Mouse (Mus musculus) embryonic facial prominence, embryonic 13.5 days (tissue): ENCODE measurements around the gene Irs3. TPM values are rescaled to one million over a fixed set of nuclear protein-coding genes. Genes with fewer than 3 reads are reported as not detected.

Source experiments
- ATAC-seq: fragments of 200-750 bp; cut with Nextera tagmentation; 2 replicates; pipeline ENCODE4 v1.8.0; 2017; ENCODE audit warnings: low read depth; ENCODE audit not compliant: insufficient number of reproducible peaks, insufficient read depth, low FRiP score, low TSS enrichment
- H3K27ac ChIP-seq: fragments of 300-500 bp; sonication (generic); 2 replicates; pipeline ENCODE4 v1.5.1; 2015; ENCODE audit warnings: moderate library complexity, mild to moderate bottlenecking, inconsistent platforms
- H3K27me3 ChIP-seq: fragments of 300-500 bp; sonication (generic); 2 replicates; pipeline ENCODE4 v1.6.1; 2015; ENCODE audit warnings: mild to moderate bottlenecking, inconsistent platforms
- H3K36me3 ChIP-seq: fragments of 300-500 bp; sonication (generic); 2 replicates; pipeline ENCODE4 v1.6.1; 2015; ENCODE audit warnings: mild to moderate bottlenecking, inconsistent platforms
- H3K4me1 ChIP-seq: fragments of 300-500 bp; sonication (generic); 2 replicates; pipeline ENCODE4 v1.6.1; 2015; ENCODE audit warnings: inconsistent platforms
- H3K4me2 ChIP-seq: fragments of 300-500 bp; sonication (generic); 2 replicates; pipeline ENCODE4 v1.6.1; 2015; ENCODE audit warnings: moderate library complexity, mild to moderate bottlenecking, inconsistent platforms
- H3K4me3 ChIP-seq: fragments of 300-500 bp; sonication (generic); 2 replicates; pipeline ENCODE4 v1.5.1; 2015; ENCODE audit warnings: mild to moderate bottlenecking, inconsistent platforms
- H3K9ac ChIP-seq: fragments of 300-500 bp; sonication (generic); 2 replicates; pipeline ENCODE4 v1.6.1; 2015; ENCODE audit warnings: mild to moderate bottlenecking, inconsistent platforms
- H3K9me3 ChIP-seq: fragments of 300-500 bp; sonication (generic); 2 replicates; pipeline ENCODE4 v1.6.1; 2016; ENCODE audit warnings: inconsistent platforms
- WGBS: fragments of 180-500 bp; shearing (Covaris S2); methylation state at CpG from one replicate; pipeline ENCODE4 v1.1.7; 2015; ENCODE audit warnings: mixed read lengths; 5-methylcytosine and 5-hydroxymethylcytosine counted together
- polyA plus RNA-seq: library from polyadenylated mRNA; unstranded; fragments of >200 nt; fragmentation: Nextera tagmentation; extraction: Ambion mirVana; gene quantifications from 2 replicates; pipeline ENCODE4 v1.2.1, GENCODE M21; 2015

Gene Irs3
- polyA plus RNA-seq, 1 experiment from 2014 or later, result 0.32 TPM

- H3K9me3 ChIP-seq, result no peaks in the 10 kb centered on the region
- peak overlapping the region; percentile 75 for H3K4me3 ChIP-seq
- H3K36me3 ChIP-seq, result peaks cover 25% of the 10 kb centered on the region
- peak overlapping the region; percentile 88 for H3K9ac ChIP-seq
- H3K4me1 ChIP-seq, result peaks cover 33% of the 10 kb centered on the region
- H3K27ac ChIP-seq, result 0 out of 2 replicates have a peak overlapping the region, but pooled peaks have one; percentile 86
- no peak for ATAC-seq
- H3K4me2 ChIP-seq, result peak overlapping the region; percentile 97
- 48% methylated on average over 9 of the region's 9 CpGs for WGBS
- H3K27me3 ChIP-seq, result no peaks in the 10 kb centered on the region
Measured at GRCm38 (mm10) chr5:137599600-137599999, 45.9 kb downstream of the Irs3 start.

- Histone ChIP-seq H3K4me1 (peaks cover 26% of the 10 kb centered on the region), H3K27ac (no peak overlapping the region), H3K4me3 (no peak overlapping the region), H3K9ac (no peak overlapping the region), H3K36me3 (peaks cover 17% of the 10 kb centered on the region), H3K9me3 (no peaks in the 10 kb centered on the region), H3K27me3 (no peaks in the 10 kb centered on the region), H3K4me2 (no peak overlapping the region)
- no peak for ATAC-seq
- 85% methylated on average over 2 of the region's 2 CpGs for WGBS
Measured at GRCm38 (mm10) chr5:137598100-137598826, 47.3 kb downstream of the Irs3 start.

DNA sequence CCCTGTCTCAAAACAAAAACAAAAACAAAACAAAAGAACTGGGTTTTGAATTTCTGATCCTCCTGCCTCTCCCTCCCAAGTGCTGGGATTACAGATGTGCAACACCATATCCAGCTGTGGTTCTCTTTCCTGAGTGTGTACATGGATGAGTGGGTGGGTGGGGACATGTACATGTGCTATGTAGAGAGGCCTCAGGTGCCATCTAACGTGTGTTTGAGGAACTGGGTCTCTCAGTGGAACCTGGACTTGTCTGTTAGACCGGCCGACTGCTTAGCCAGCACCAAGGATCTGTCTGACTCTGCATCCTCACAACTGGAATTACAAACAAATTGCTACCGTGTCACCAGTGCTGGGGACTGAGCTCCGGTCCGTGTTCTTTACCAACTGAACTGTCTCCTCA, 47.9 kb downstream of the Irs3 start:
- Histone ChIP-seq H3K4me3 (no peak overlapping the region), H3K9ac (no peak overlapping the region), H3K4me2 (no peak overlapping the region), H3K27me3 (no peaks in the 10 kb centered on the region), H3K27ac (no peak overlapping the region), H3K36me3 (peaks cover 17% of the 10 kb centered on the region), H3K9me3 (no peaks in the 10 kb centered on the region), H3K4me1 (peaks cover 20% of the 10 kb centered on the region)
- 95% methylated on average over 6 of the region's 6 CpGs for WGBS
- no peak for ATAC-seq

DNA sequence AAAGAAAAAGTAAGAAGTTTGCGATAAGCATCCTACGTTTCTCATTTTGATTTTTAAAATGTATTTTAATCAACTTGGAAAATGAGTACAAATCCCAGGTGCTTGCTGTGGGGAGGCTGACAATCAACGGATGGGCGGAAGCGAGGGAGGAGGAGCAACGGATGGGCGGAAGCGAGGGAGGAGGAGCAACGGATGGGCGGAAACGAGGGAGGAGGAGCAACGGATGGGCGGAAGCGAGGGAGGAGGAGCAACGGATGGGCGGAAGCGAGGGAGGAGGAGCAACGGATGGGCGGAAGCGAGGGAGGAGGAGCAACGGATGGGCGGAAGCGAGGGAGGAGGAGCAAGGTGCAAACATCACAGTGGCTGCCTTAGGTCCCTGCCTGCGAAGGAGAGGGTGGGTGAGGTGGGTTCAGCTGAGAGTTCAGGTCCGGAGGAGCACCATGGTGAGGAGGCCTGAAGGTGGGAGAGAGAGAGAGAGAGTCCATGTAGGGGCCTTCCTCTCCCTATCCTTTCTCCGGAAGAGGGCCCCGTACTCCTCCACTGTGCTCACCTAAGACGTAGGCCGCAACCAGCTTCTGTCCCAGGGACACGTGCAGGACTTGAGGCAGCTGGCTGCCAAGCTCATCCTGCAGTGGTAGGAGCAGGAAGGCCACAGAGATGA, 48.8 kb downstream of the Irs3 start:
- Histone ChIP-seq H3K4me3 (peak overlapping the region; percentile 16; the same call in 1 of the 2 replicates), H3K9ac (no peak overlapping the region), H3K4me2 (peak overlapping the region; percentile 36), H3K27ac (no peak overlapping the region), H3K36me3 (peaks cover 17% of the 10 kb centered on the region), H3K9me3 (no peaks in the 10 kb centered on the region), H3K4me1 (peaks cover 15% of the 10 kb centered on the region), H3K27me3 (no peaks in the 10 kb centered on the region)
- ATAC-seq, result no peak
- WGBS, result 35% methylated on average over 25 of the region's 30 CpGs

GRCm38 (mm10) chr5:137595921-137596320, 49.6 kb downstream of the Irs3 start:
- H3K27me3 ChIP-seq, result no peaks in the 10 kb centered on the region
- H3K4me1 ChIP-seq, result peaks cover 15% of the 10 kb centered on the region
- no peak overlapping the region for H3K4me3 ChIP-seq
- H3K9ac ChIP-seq, result no peak overlapping the region
- ATAC-seq, result no peak
- peaks cover 17% of the 10 kb centered on the region for H3K36me3 ChIP-seq
- no peaks in the 10 kb centered on the region for H3K9me3 ChIP-seq
- 81% methylated on average over 7 of the region's 7 CpGs for WGBS
- H3K4me2 ChIP-seq, result no peak overlapping the region
- H3K27ac ChIP-seq, result no peak overlapping the region

Other genes with a start within 250 kb of the Irs3 start
- gene Zan, start 168.7 kb downstream of the Irs3 start, polyA plus RNA-seq, result 0.11 and 0.17 TPM in 2 replicates
- gene Pop7, start 143.2 kb downstream of the Irs3 start, polyA plus RNA-seq, result 48.0 and 56.2 TPM in 2 replicates
- gene Gigyf1, start 127.2 kb downstream of the Irs3 start, polyA plus RNA-seq, result 16.3 and 17.1 TPM in 2 replicates
- not detected in 2 replicates for gene Epo, start 112.5 kb downstream of the Irs3 start, polyA plus RNA-seq
- gene Gnb2, start 112.2 kb downstream of the Irs3 start, polyA plus RNA-seq, result 360 and 396 TPM in 2 replicates
- gene Actl6b, start 92.2 kb downstream of the Irs3 start, polyA plus RNA-seq, result 2.8 and 4.5 TPM in 2 replicates
- 0.35 and 1.7 TPM in 2 replicates for gene Tfr2, start 75.9 kb downstream of the Irs3 start, polyA plus RNA-seq
- 33.3 and 33.8 TPM in 2 replicates for gene Mospd3, start 44.7 kb downstream of the Irs3 start, polyA plus RNA-seq
- gene Pcolce, start 31.9 kb downstream of the Irs3 start, polyA plus RNA-seq, result 122 and 135 TPM in 2 replicates
- 0.13 TPM in 1 of 2 replicates, not detected in the other for gene Fbxo24, start 16.7 kb downstream of the Irs3 start, polyA plus RNA-seq
- gene Lrch4, start 16.6 kb downstream of the Irs3 start, polyA plus RNA-seq, result 31.5 and 33.9 TPM in 2 replicates
- gene Gm20605, start 16.5 kb downstream of the Irs3 start, polyA plus RNA-seq, result 7.9 and 8.2 TPM in 2 replicates
- 7.0 and 8.6 TPM in 2 replicates for gene Sap25, start 4.4 kb downstream of the Irs3 start, polyA plus RNA-seq
- gene Agfg2, start 39.0 kb upstream of the Irs3 start, polyA plus RNA-seq, result 15.8 and 19.2 TPM in 2 replicates
- 3.5 and 4.4 TPM in 2 replicates for gene Nyap1, start 95.9 kb upstream of the Irs3 start, polyA plus RNA-seq
- gene Tsc22d4, start 100.0 kb upstream of the Irs3 start, polyA plus RNA-seq, result 129 and 134 TPM in 2 replicates
- 28.4 and 30.6 TPM in 2 replicates for gene Ppp1r35, start 133.1 kb upstream of the Irs3 start, polyA plus RNA-seq
- 14.2 and 14.7 TPM in 2 replicates for gene Mepce, start 141.9 kb upstream of the Irs3 start, polyA plus RNA-seq
- gene Zcwpw1, start 142.1 kb upstream of the Irs3 start, polyA plus RNA-seq, result 36.1 and 39.7 TPM in 2 replicates
- gene Pilra, start 190.6 kb upstream of the Irs3 start, polyA plus RNA-seq, result 0.31 and 0.70 TPM in 2 replicates
- not detected in 2 replicates for gene Pilrb1, start 212.4 kb upstream of the Irs3 start, polyA plus RNA-seq
- not detected in 2 replicates for gene Pilrb2, start 226.1 kb upstream of the Irs3 start, polyA plus RNA-seq